Mouse (Mus musculus) CH12.LX (cell line): ENCODE results near the gene Rpl21. TPM values are rescaled to one million over a fixed set of nuclear protein-coding genes. Genes with fewer than 3 reads are reported as not detected.

Experiments used
- DNase-seq: peaks from one replicate; pipeline ENCODE4 v3.0.0-alpha.2; 2013; ENCODE audit errors: extremely low read depth
- H3K27ac ChIP-seq: 2 replicates; pipeline ENCODE4 v1.5.1; 2012; ENCODE audit warnings: low read depth, mild to moderate bottlenecking, control low read depth, moderate library complexity; ENCODE audit not compliant: insufficient read depth
- H3K27me3 ChIP-seq: replicated peaks from 2 replicates; pipeline ENCODE3; 2012; ENCODE audit warnings: inconsistent platforms
- H3K36me3 ChIP-seq, 2 experiments: replicated peaks in 1 of 2; 2 replicates each; pipeline versions ENCODE3 to v1.6.1; 2012; ENCODE audit warnings: inconsistent platforms in 1 of 2, low read length in 1 of 2, mild to moderate bottlenecking in 1 of 2, mixed read lengths in 1 of 2, moderate library complexity in 1 of 2; ENCODE audit not compliant: control insufficient read depth in 1 of 2, insufficient read depth in 1 of 2
- H3K4me1 ChIP-seq, 2 experiments: 2 replicates each; pipeline ENCODE4 v1.6.1; 2012; ENCODE audit warnings: inconsistent platforms in 1 of 2, moderate library complexity in 1 of 2; ENCODE audit not compliant: insufficient read depth in 2 of 2, control insufficient read depth in 1 of 2
- H3K4me2 ChIP-seq: 2 replicates; pipeline ENCODE4 v1.6.1; 2012; ENCODE audit warnings: low read depth, mild to moderate bottlenecking, control low read depth; ENCODE audit not compliant: poor library complexity, insufficient read depth, severe bottlenecking
- H3K4me3 ChIP-seq, 3 experiments: fragments of 150-350 bp in 1 of 3; sonication (generic) in 1 of 3; replicated peaks in 1 of 3; 2 replicates each; pipeline versions ENCODE3 to v1.5.1; 2011 to 2012; ENCODE audit warnings: low read depth in 2 of 3, low read length in 2 of 3, mild to moderate bottlenecking in 2 of 3, moderate library complexity in 2 of 3, control low read depth in 1 of 3, improper control_type of control experiment in 1 of 3, inconsistent platforms in 1 of 3, mixed read lengths in 1 of 3; ENCODE audit not compliant: poor library complexity in 1 of 3
- H3K79me2 ChIP-seq: replicated peaks from 2 replicates; pipeline ENCODE4 v1.6.1; 2012; ENCODE audit warnings: mild to moderate bottlenecking, moderate library complexity; ENCODE audit not compliant: control insufficient read depth, poor library complexity, insufficient read depth, severe bottlenecking; ENCODE audit errors: extremely low read depth
- H3K9ac ChIP-seq: 2 replicates; pipeline ENCODE4 v1.6.1; 2012; ENCODE audit warnings: low read depth, mild to moderate bottlenecking, control low read depth, moderate library complexity; ENCODE audit not compliant: insufficient read depth
- H3K9me3 ChIP-seq: replicated peaks from 2 replicates; pipeline ENCODE3; 2012; ENCODE audit warnings: low read length, inconsistent platforms, mixed read lengths
- BHLHE40 ChIP-seq: IDR thresholded peaks from 2 replicates; pipeline ENCODE4 v1.6.1; 2011; ENCODE audit warnings: mild to moderate bottlenecking, low read depth, low read length, improper control_type of control experiment
- CHD1 ChIP-seq: IDR thresholded peaks from 2 replicates; pipeline ENCODE4 v1.6.1; 2012; ENCODE audit warnings: low read depth, low read length, improper control_type of control experiment, inconsistent platforms
- CHD2 ChIP-seq: IDR thresholded peaks from 2 replicates; pipeline ENCODE4 v1.6.1; 2011; ENCODE audit warnings: low read length, improper control_type of control experiment
- CTCF ChIP-seq, 2 experiments: IDR thresholded peaks in 1 of 2; conservative IDR thresholded peaks in 1 of 2; 2 replicates each; pipeline ENCODE4 v1.5.1; 2011 to 2012; ENCODE audit warnings: low read depth in 2 of 2, low read length in 2 of 2, improper control_type of control experiment in 1 of 2, inconsistent platforms in 1 of 2, mild to moderate bottlenecking in 1 of 2, moderate library complexity in 1 of 2
- E2F4 ChIP-seq: IDR thresholded peaks from 2 replicates; pipeline ENCODE4 v1.6.1; 2011; ENCODE audit warnings: low read depth, low read length, improper control_type of control experiment; ENCODE audit not compliant: insufficient replicate concordance
- ELF1 ChIP-seq: IDR thresholded peaks from 2 replicates; pipeline ENCODE4 v1.6.1; 2014; ENCODE audit warnings: low read depth, mild to moderate bottlenecking, inconsistent platforms, low read length, improper control_type of control experiment
- GABPA ChIP-seq: IDR thresholded peaks from 2 replicates; pipeline ENCODE4 v1.6.1; 2012; ENCODE audit warnings: low read depth, low read length, improper control_type of control experiment, inconsistent platforms; ENCODE audit not compliant: insufficient replicate concordance
- HCFC1 ChIP-seq: IDR thresholded peaks from 2 replicates; pipeline ENCODE4 v1.6.1; 2012; ENCODE audit warnings: low read depth, mild to moderate bottlenecking, inconsistent platforms, low read length, improper control_type of control experiment
- IRF4 ChIP-seq: IDR thresholded peaks from 2 replicates; pipeline ENCODE4 v1.6.1; 2014; ENCODE audit warnings: low read depth, mild to moderate bottlenecking, inconsistent platforms, low read length, improper control_type of control experiment
- JUND ChIP-seq: conservative IDR thresholded peaks from 2 replicates; pipeline ENCODE4 v1.6.1; 2011; ENCODE audit warnings: low read depth, low read length, improper control_type of control experiment
- KAT2A ChIP-seq: IDR thresholded peaks from 2 replicates; pipeline ENCODE4 v1.6.1; 2012; ENCODE audit warnings: low read length, improper control_type of control experiment, inconsistent platforms; ENCODE audit not compliant: insufficient replicate concordance
- MAFK ChIP-seq: IDR thresholded peaks from 2 replicates; pipeline ENCODE4 v1.6.1; 2011; ENCODE audit warnings: low read length, improper control_type of control experiment; ENCODE audit not compliant: insufficient replicate concordance
- MAX ChIP-seq: IDR thresholded peaks from 2 replicates; pipeline ENCODE4 v1.6.1; 2011; ENCODE audit warnings: low read length, improper control_type of control experiment
- MAZ ChIP-seq: IDR thresholded peaks from 2 replicates; pipeline ENCODE4 v1.6.1; 2012; ENCODE audit warnings: low read depth, mild to moderate bottlenecking, inconsistent platforms, low read length, improper control_type of control experiment, moderate library complexity
- MEF2A ChIP-seq: IDR thresholded peaks from 2 replicates; pipeline ENCODE4 v1.6.1; 2014; ENCODE audit warnings: low read depth, mild to moderate bottlenecking, inconsistent platforms, low read length, improper control_type of control experiment, borderline replicate concordance
- MXI1 ChIP-seq: IDR thresholded peaks from 2 replicates; pipeline ENCODE4 v1.6.1; 2011; ENCODE audit warnings: mild to moderate bottlenecking, low read depth, low read length, improper control_type of control experiment
- MYC ChIP-seq: IDR thresholded peaks from 2 replicates; pipeline ENCODE4 v1.6.1; 2011; ENCODE audit warnings: low read depth, mild to moderate bottlenecking, improper control_type of control experiment, low read length
- NELFE ChIP-seq: IDR thresholded peaks from 2 replicates; pipeline ENCODE4 v1.6.1; 2011; ENCODE audit warnings: low read depth, low read length, improper control_type of control experiment
- NRF1 ChIP-seq: IDR thresholded peaks from 2 replicates; pipeline ENCODE4 v1.6.1; 2014; ENCODE audit warnings: low read depth, mild to moderate bottlenecking, inconsistent platforms, low read length, improper control_type of control experiment, moderate library complexity
- PAX5 ChIP-seq: IDR thresholded peaks from 2 replicates; pipeline ENCODE4 v1.6.1; 2012; ENCODE audit warnings: low read length, inconsistent platforms, mixed read lengths
- POLR2A ChIP-seq: IDR thresholded peaks from 2 replicates; pipeline ENCODE4 v1.6.1; 2011; ENCODE audit warnings: low read depth, mild to moderate bottlenecking, improper control_type of control experiment, low read length
- POLR2AphosphoS2 ChIP-seq: IDR thresholded peaks from 2 replicates; pipeline ENCODE4 v1.6.1; 2011; ENCODE audit warnings: low read depth, low read length, improper control_type of control experiment
- RAD21 ChIP-seq: IDR thresholded peaks from 2 replicates; pipeline ENCODE4 v1.6.1; 2011; ENCODE audit warnings: low read depth, mild to moderate bottlenecking, low read length, improper control_type of control experiment, moderate library complexity
- SIN3A ChIP-seq: IDR thresholded peaks from 2 replicates; pipeline ENCODE4 v1.6.1; 2012; ENCODE audit warnings: low read length, improper control_type of control experiment, inconsistent platforms
- SMC3 ChIP-seq: IDR thresholded peaks from 2 replicates; pipeline ENCODE4 v1.6.1; 2011; ENCODE audit warnings: low read depth, low read length, improper control_type of control experiment
- TBP ChIP-seq: conservative IDR thresholded peaks from 2 replicates; pipeline ENCODE4 v1.6.1; 2011; ENCODE audit warnings: low read depth, low read length, improper control_type of control experiment
- TCF12 ChIP-seq: IDR thresholded peaks from 2 replicates; pipeline ENCODE4 v1.6.1; 2014; ENCODE audit warnings: low read depth, mild to moderate bottlenecking, inconsistent platforms, low read length, improper control_type of control experiment
- USF1 ChIP-seq: IDR thresholded peaks from 2 replicates; pipeline ENCODE4 v1.6.1; 2014; ENCODE audit warnings: low read depth, mild to moderate bottlenecking, inconsistent platforms, low read length, improper control_type of control experiment
- USF2 ChIP-seq: conservative IDR thresholded peaks from 2 replicates; pipeline ENCODE4 v1.6.1; 2011; ENCODE audit warnings: low read depth, low read length, improper control_type of control experiment
- ZKSCAN1 ChIP-seq: IDR thresholded peaks from 2 replicates; pipeline ENCODE4 v1.6.1; 2012; ENCODE audit warnings: low read depth, inconsistent platforms, low read length, improper control_type of control experiment, borderline replicate concordance
- ZMIZ1 ChIP-seq: IDR thresholded peaks from 2 replicates; pipeline ENCODE4 v1.6.1; 2012; ENCODE audit warnings: low read depth, mild to moderate bottlenecking, inconsistent platforms, low read length, improper control_type of control experiment
- ZNF384 ChIP-seq: IDR thresholded peaks from 2 replicates; pipeline ENCODE4 v1.6.1; 2012; ENCODE audit warnings: low read depth, low read length, improper control_type of control experiment, inconsistent platforms
- dilution Hi-C: fragments of 300-500 bp; cut with MboI; formaldehyde crosslinking; loops from 2 replicates; pipeline ENCODE4 v1.14.3; 2020; ENCODE audit warnings: low sequenced_read_pairs; ENCODE audit not compliant: extremely low pct_unique_long_range_greater_than_20kb, extremely low pct_ligation_motif_present
- in situ Hi-C: fragments of 300-500 bp; cut with MboI; formaldehyde crosslinking; loops from 3 replicates; pipeline ENCODE4 v1.14.3; 2019; ENCODE audit warnings: low sequenced_read_pairs, low pct_ligation_motif_present, low pct_unique_long_range_greater_than_20kb, mixed read lengths
- polyA plus RNA-seq: library from polyadenylated mRNA; unstranded; fragments of >175 nt; gene quantifications from 2 replicates; pipeline ENCODE4 v1.2.1, GENCODE M21; 2012; ENCODE audit warnings: low read depth; ENCODE audit not compliant: insufficient read length
- total RNA-seq, 2 experiments: library from RNA; depleted of rRNA; stranded (reverse); fragments of 300-350 nt in 1 of 2; fragments of >200 nt in 1 of 2; gene quantifications; 2 replicates each; pipeline ENCODE4 v1.2.3; 2012 to 2014

Gene Rpl21
- total RNA-seq (2012; rRNA removed) (1,240 and 1,429 TPM in 2 replicates), total RNA-seq (2014; rRNA removed) (715 and 716 TPM in 2 replicates), polyA plus RNA-seq (300 and 964 TPM in 2 replicates)

DNA sequence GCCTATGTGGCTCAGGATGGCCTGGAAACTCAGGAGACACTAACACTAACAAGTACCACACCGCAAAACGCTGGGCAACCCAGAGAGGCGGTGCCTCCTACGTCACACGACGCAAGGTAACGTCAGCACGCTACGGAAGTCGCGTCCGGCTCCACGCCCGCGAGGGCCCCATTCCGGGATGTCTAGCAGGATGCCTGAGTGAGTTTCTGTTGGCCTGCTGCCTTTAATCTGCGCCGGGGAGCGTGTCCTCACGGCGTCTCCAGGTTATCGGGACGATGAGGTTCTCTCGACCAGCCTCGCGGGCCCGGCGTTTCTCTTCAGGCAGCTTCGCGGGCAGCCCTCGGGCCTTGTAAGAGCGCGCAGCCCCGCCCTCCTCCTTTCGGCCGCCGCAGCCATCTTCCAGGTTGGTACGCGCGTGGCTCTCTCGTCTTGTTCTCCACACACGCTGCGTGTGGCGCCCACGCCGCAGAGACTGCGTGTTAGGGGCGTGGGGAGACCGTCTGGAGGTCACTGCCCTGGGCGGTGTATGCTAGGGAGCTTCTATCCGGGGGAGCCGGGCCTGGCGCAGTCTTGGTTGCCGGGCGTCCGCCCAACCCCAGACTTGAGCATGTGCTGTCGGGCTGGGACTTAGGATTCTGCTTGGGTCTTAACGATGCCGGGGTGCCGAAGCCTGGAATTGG is at the start of gene Rpl21:
Rpl21 (plus strand) TSS at position 122 of the 680 bp plus-strand sequence.
- TF ChIP-seq GABPA (no peak), TCF12 (peak; percentile 85), USF1 (no peak; the same call in 1 of the 2 replicates), ZNF384 (no peak), RAD21 (no peak), CHD2 (no peak), KAT2A (peak; percentile 75; the same call in 1 of the 2 replicates), TBP (peak; percentile 82), JUND (no peak), HCFC1 (peak; percentile 88), USF2 (no peak), E2F4 (no peak), NRF1 (peak; percentile 25), ZKSCAN1 (no peak), MYC (peak; percentile 94), CTCF (conservative IDR thresholded peaks at IDR 0.05 in 1 of 2, IDR thresholded peaks at IDR 0.05 in 1 of 2; ENCODE audit: low read depth in 2 of 2, low read length in 2 of 2) (peak in 1 of 2 experiments; percentile 42; a peak in 2 of 4 replicates), SIN3A (peak; percentile 84), POLR2A (peak; percentile 95), MAFK (no peak), ELF1 (peak; percentile 94), MXI1 (peak; percentile 77), SMC3 (no peak), MAZ (peak; percentile 89), NELFE (peak; percentile 95), IRF4 (peak; percentile 57; the same call in 1 of the 2 replicates), CHD1 (peak; percentile 13; the same call in 1 of the 2 replicates), PAX5 (no peak), MAX (peak; percentile 100), BHLHE40 (no peak), MEF2A (peak; percentile 56; the same call in 1 of the 2 replicates), POLR2AphosphoS2 (peak; percentile 95), ZMIZ1 (peak; percentile 75)
- H3K27ac ChIP-seq = peak within 1 kb of the TSS; percentile 51
- peak; percentile 95 for DNase-seq
- H3K9me3 ChIP-seq = no peaks in the 10 kb centered on the region
- peak within 1 kb of the TSS; percentile 99 for H3K9ac ChIP-seq
- dilution Hi-C loops (no loop called here), in situ Hi-C loops (no loop called here)
- peak within 1 kb of the TSS; percentile 80 to 99 (median 92) for H3K4me3 ChIP-seq
- no peaks in the 10 kb centered on the region for H3K27me3 ChIP-seq
- peak within 1 kb of the TSS; percentile 97 for H3K4me2 ChIP-seq
- H3K79me2 ChIP-seq = peaks cover 19% of the 10 kb centered on the region
- H3K36me3 ChIP-seq = peaks cover 39 to 43% of the 10 kb centered on the region in 2 experiments
- peaks cover 0 to 39% of the 10 kb centered on the region in 2 experiments; a peak in 3 of 4 replicates for H3K4me1 ChIP-seq
